Mouse (Mus musculus): ENCODE measurements around the gene Slc4a4.

The Slc4a4 gene

GRCm38 (mm10) chr5:89146276-89146675, 259.7 kb downstream of the Slc4a4 start:
- no peak for DNase-seq (ENCODE audit: low read depth in 1 of 2, low spot score in 2 of 2)

- no peak for DNase-seq (ENCODE audit: low read depth in 1 of 2, low spot score in 2 of 2)
Measured at GRCm38 (mm10) chr5:89147282-89147790, 260.7 kb downstream of the Slc4a4 start.

DNA sequence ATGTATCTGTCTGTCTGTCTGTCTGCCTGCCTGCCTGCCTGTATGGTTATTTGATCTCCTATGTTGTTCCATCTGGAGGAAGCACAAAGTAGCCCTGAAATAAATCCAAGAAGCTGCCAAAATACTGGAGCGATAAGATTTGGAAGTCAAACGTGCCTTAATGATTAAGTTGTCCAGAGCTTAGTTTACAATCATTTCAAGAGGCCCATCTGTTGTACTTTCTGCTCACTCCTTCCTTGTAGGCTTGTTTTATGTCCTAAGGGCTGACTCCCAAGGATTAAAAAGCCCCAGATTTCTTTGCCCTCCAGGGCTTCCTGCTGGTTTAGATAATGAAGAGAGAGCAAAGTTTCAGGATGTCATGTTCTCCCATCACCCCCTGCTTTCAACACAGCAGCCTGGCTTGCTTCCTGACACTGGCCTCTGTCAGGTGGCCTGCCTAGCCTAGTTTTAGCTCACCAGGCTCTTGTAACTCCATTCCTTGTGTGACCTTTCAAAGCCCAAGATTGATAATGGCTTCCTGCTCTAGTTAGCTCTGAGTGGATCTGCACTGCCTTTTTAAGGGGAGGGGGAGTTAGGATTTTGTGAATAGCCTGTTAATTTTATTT, 262.9 kb downstream of the Slc4a4 start:
- DNase-seq (ENCODE audit: low read depth in 1 of 2, low spot score in 2 of 2), result no peak

- no peak for DNase-seq (ENCODE audit: low read depth in 1 of 2, low spot score in 2 of 2)
Measured at GRCm38 (mm10) chr5:89151076-89151475, 264.5 kb downstream of the Slc4a4 start.

- DNase-seq (ENCODE audit: low read depth in 1 of 2, low spot score in 2 of 2), result no peak
Measured at GRCm38 (mm10) chr5:89171025-89171718, 284.6 kb downstream of the Slc4a4 start.

DNA sequence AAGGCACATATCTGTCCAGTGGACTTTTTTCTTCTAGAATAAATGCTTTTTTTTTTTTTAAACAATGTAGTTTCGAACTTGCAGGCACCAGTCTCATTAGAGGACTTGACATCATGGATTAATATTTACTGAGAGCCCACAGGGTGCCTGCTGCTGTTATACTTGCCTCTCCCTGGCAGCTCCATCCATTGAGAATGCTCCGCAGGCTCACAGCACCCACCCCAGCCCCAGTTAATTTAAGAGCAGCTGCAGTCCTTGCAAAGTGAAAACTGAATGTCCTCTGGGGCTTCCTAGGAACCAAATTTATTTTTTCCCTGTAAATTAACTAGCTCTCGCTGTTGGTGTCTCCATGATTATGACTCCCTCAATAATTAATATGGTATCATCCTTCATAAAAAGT, 303.4 kb downstream of the Slc4a4 start:
- DNase-seq (ENCODE audit: low read depth in 1 of 2, low spot score in 2 of 2), result no peak

DNA sequence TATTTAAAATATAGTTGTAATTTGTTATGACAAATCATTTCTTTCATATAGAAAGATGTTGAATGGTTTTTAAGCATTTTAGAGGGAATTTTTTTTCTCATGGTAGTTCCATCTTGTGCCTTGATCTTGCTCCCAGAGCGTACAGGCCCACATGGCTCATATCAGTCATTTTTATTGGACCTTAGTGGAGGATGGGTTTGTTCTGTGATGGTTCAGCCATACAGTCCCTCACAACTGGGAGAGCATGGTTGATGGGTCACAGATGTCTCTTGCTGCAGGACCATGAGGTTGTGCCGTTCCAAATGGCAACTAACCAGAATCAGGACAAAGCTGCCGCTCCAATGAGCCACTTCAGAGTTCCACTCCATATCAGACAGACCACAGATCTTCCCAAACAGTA, 308.0 kb downstream of the Slc4a4 start:
- DNase-seq (ENCODE audit: low read depth in 1 of 2, low spot score in 2 of 2), result no peak

GRCm38 (mm10) chr5:89198501-89198900, 311.9 kb downstream of the Slc4a4 start:
- DNase-seq (ENCODE audit: low read depth in 1 of 2, low spot score in 2 of 2), result no peak

DNA sequence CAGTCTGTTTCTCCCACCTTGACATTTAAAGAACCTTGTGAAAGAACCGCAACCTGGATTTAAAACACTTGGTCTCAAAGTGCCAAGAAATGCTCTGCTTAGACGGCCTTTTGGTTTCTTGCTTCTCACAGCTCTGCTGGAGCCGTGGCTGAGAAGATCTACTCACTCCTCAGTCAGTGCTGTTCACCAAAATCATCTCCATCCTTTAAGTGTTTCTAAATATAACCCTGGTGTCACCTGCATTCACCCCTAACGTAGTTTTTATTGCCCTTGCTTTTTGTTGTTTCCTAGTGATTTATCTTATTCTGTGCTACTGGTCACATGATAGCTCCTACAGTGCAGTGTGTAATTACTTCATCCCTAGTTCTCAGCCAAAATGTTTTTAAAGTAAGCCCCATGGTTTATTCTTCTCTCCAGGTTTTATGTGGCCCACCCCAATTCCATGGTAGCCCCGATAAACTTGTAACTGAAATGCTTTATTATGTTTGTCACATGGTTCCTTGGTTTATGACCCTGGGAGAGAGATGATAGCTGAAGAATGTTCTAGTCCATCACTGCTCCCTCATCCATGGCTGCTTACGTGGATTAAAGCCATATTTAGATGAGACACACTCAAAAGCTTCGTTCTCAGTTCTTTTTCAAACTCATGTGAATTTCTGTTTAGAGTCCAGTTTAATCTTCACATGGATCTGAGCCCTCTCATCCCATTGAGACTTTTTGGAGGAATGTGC, 323.5 kb downstream of the Slc4a4 start:
- DNase-seq (ENCODE audit: low read depth in 1 of 2, low spot score in 2 of 2), result no peak

DNA sequence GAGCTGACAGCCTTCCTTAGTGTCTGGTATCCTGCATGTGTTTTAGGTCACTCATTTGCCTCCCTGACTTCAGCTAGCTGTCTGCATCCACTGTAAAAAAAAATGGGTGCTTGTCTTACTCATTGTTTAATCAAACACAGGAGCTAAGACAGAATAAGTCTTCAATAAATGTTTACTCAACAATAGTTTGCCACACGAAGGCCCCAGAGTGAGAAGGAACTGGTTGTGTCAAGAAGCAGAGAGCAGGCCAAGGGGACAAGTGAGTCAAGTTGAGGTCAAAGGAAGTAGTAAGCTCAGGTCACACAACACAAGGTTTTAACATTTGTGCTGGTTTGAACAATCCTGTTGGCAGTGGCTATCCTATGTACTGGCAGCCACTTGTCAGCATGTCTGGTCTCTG, 324.4 kb downstream of the Slc4a4 start:
- no peak for DNase-seq (ENCODE audit: low read depth in 1 of 2, low spot score in 2 of 2)

DNA sequence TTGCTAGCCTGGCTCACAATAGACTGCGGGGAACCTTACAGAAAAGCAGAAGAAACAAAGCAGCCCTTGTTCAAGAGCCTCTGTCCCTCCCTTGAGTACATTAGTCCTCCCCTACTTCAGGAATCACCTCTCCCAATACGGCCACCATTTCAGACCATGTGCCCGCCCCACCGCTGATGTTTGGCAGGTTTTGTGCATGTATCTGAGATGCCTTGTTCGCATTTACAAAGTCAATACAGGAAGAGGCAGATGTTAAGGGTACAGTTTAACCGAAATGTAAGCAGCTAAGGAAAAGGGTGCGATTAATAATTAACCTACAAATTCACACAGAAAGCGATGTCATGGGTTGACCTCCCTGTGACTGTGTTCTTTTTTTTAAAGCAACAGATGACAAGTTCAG, 331.6 kb downstream of the Slc4a4 start:
- no peak for DNase-seq (ENCODE audit: low read depth in 1 of 2, low spot score in 2 of 2)

- no peak for DNase-seq (ENCODE audit: low read depth in 1 of 2, low spot score in 2 of 2)
Measured at GRCm38 (mm10) chr5:89218709-89219108, 332.1 kb downstream of the Slc4a4 start.

DNA sequence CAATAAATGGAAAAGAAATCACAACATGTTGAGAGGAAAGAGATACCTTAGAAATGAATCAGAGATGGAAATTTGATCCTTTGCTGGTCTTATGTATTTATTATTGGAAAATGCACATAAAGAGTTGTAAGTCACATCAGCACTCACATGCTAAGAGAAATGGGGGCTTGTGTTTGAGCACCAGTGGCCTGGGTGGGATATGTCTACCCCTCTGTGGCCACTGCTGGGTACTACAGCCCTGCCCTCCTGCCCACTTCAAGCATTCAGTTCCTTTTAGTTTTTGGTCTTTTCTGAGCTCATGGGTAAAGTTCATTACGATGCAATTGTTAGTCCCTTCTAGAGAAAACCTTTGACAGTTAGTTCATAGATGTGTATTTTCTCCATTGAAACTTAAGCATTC, 335.0 kb downstream of the Slc4a4 start:
- no peak for DNase-seq (ENCODE audit: low read depth in 1 of 2, low spot score in 2 of 2)

GRCm38 (mm10) chr5:89223061-89223740, 336.6 kb downstream of the Slc4a4 start:
- DNase-seq (ENCODE audit: low read depth in 1 of 2, low spot score in 2 of 2), result no peak

- no peak for DNase-seq (ENCODE audit: low read depth in 1 of 2, low spot score in 2 of 2)
Measured at GRCm38 (mm10) chr5:89223744-89224368, 337.2 kb downstream of the Slc4a4 start.

GRCm38 (mm10) chr5:89227948-89228347, 341.3 kb downstream of the Slc4a4 start:
- DNase-seq (ENCODE audit: low read depth in 1 of 2, low spot score in 2 of 2), result no peak

DNA sequence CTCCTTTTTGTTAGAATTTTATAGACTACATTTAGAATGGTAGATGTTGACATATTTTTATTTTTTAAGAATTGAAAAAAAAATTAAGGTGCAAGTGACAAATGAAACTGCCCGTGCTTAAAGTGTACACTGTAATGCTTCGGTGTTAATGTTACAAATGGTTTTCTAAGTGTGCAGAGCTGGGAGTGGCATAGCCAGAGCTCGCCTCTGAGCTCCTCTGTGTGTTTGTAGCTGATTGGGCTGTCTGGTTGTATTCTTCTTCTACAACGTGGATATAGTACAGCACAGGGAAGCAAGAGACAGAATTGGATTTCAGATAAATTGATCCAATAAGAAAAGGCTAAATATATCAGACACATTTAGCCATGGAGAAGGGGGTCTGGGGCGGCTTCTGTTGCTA, 343.0 kb downstream of the Slc4a4 start:
- no peak for DNase-seq (ENCODE audit: low read depth in 1 of 2, low spot score in 2 of 2)

- DNase-seq (ENCODE audit: low read depth in 1 of 2, low spot score in 2 of 2), result no peak
Measured at GRCm38 (mm10) chr5:89232313-89232712, 345.7 kb downstream of the Slc4a4 start.

DNA sequence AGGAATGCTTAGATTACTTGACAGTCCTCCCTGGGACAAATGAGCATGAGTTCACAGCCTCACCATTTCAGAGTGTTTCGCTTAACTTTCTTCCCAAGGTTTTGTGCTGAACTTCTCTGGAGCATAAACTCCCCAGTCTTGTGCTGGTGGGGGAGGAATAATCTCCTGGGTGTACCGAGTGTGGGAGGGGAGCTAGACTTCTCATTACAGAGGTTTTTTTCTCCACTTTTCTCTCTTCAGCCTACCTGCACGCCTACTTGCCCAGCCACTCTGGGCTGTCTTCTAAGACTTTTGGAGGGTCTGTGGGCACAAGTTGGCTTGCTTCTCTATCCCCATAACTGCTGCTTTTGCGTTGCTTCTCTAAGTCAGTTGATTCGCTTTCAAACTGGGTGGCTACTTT, 365.2 kb downstream of the Slc4a4 start:
- no peak for DNase-seq (ENCODE audit: low read depth in 1 of 2, low spot score in 2 of 2)

- no peak for DNase-seq (ENCODE audit: low read depth in 1 of 2, low spot score in 2 of 2)
Measured at GRCm38 (mm10) chr5:89259804-89260492, 373.3 kb downstream of the Slc4a4 start.

DNA sequence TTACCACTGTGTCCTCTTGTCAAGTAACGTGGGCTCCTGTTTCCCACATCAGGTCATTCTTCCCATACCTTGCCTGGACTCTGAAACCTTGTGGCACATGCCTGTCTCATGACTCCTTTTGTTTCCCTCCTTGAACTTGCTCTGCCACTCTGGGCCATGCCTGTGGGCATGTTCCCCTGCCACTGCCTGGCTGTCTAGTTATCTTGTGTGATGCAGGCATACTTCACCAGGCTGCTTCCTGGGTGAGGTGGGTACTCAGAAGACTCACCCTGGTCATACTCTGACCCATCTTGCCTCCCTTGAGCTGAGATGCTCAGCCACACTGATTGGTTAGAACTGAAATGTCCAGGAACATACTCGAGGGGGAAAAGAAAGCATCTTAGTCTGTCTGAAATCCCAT, 390.4 kb downstream of the Slc4a4 start:
- DNase-seq (ENCODE audit: low read depth in 1 of 2, low spot score in 2 of 2), result no peak
